Mouse (Mus musculus): ENCODE measurements around the gene Etnk1.
"Not testable (repeated sequence)": the region's sequence is repeated elsewhere in the genome, so short reads cannot be mapped to it uniquely, and the experiment has no call there.

The Etnk1 gene

GRCm38 (mm10) chr6:143166452-143167357, at the start of gene Etnk1:
Etnk1 (plus strand) TSS chr6:143167221.
- DNase-seq: peak; percentile 98

DNA sequence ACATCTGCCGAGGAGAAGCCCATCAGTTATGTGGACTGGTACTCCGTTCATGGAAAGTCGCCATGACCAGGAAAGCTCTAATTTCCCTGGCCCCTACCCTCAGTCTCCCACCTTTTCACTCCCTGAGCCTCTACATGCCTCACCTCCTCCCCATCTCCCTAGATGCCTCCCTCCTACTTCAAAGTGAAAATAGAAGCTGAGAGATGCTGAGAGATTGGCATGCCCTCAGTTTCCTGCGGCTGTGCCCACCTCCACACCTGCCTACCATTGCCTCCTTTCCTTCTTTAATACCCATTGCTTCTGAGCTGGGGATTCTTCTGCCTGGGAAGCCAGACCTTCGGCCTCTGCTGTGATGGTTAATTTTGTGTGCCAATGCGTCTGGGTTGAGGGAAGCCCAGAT, 47.7 kb upstream of the Etnk1 start:
- DNase-seq: no peak

GRCm38 (mm10) chr6:143125721-143126120, 41.3 kb upstream of the Etnk1 start:
- no peak for DNase-seq

- DNase-seq: no peak
Measured at GRCm38 (mm10) chr6:143129466-143129865, 37.6 kb upstream of the Etnk1 start.

DNA sequence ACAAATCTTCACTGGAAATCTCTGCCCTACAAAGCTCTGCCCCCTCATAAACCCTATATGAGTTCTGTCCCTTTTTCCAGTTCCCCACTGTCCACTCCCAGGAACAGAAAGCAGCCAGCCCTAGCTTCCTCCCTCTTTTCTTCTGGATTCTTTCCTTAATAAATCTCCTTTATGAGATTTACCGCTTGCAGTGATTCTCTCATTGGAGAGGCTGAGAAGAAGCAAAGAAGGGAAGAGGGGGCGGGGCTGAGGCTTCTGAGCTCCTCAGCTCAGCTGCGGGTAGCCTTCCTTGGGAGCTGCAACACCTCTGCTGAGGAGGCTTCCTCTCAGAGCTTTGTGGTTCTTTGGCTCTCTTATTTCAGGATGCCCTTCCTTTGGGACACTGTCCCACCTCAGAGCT, 37.1 kb upstream of the Etnk1 start:
- DNase-seq: no peak

- no peak for DNase-seq
Measured at GRCm38 (mm10) chr6:143130411-143130810, 36.6 kb upstream of the Etnk1 start.

- DNase-seq: no peak
Measured at GRCm38 (mm10) chr6:143131895-143132652, 34.9 kb upstream of the Etnk1 start.

- no peak for DNase-seq
Measured at GRCm38 (mm10) chr6:143133150-143133549, 33.9 kb upstream of the Etnk1 start.

- DNase-seq: no peak
Measured at GRCm38 (mm10) chr6:143135097-143135496, 31.9 kb upstream of the Etnk1 start.

- DNase-seq: no peak
Measured at GRCm38 (mm10) chr6:143136688-143137087, 30.3 kb upstream of the Etnk1 start.

GRCm38 (mm10) chr6:143137341-143137740, 29.7 kb upstream of the Etnk1 start:
- no peak for DNase-seq

GRCm38 (mm10) chr6:143139417-143139816, 27.6 kb upstream of the Etnk1 start:
- DNase-seq: no peak

DNA sequence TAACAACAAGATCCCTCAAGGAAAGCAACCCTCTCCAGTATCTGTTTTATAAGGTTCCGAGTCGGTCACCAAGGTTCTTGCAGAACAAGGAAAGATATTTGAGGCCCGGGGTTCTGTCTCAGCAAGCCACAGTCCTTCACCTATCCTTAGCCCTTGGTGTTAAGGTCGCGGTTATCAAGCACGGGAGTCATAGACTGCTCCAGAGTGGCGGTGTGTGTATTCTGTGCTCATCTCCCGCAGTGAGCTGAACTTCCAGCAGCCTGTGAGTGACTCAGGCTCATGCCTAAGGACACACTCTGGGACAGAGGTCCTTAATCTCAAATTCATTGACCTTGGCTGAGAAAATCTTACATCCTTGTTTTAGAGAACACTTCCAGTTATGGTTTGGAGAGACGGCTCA, 26.1 kb upstream of the Etnk1 start:
- no peak for DNase-seq

DNA sequence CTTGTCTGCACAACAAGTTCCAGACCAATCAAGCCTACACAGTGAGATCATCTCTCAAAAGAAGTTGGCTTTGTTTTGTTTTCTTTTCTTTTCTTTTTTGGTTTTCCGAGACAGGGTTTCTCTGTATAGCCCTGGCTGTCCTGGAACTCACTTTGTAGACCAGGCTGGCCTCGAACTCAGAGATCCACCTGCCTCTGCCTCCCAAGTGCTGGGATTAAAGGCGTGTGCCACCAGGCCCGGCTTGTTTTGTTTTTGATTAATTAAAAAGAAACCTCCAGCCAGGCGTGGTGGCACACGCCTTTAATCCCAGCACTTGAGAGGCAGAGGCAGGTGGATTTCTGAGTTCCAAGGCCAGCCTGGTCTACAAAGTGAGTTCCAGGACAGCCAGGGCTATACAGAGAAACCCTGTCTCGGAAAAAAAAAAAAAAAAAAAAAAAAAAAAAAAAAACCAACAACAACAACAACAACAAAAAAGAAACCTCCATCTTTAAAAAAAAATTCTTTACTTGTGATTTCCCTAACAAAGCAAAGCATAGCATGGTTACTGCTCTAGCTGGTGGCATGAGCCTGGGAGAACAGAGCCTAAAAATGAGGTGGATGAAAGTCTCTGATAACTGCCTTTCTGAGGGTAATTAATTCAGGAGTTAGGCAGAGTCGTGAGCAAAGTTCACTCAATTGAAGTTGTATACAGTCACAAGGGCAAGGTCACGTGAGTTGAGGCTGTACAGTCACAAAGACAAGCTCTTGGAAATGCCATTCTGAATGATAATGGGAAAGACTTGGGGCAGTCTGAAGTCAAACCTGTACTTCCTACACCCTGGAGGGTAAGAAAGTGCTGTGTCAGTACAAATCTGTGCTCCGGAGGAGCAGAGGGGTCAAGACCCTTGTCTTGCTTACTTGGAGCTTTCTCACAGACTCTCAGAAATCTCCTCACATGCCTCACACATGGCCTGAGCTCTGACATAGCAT, 25.1 kb upstream of the Etnk1 start:
- DNase-seq: not testable (repeated sequence)

DNA sequence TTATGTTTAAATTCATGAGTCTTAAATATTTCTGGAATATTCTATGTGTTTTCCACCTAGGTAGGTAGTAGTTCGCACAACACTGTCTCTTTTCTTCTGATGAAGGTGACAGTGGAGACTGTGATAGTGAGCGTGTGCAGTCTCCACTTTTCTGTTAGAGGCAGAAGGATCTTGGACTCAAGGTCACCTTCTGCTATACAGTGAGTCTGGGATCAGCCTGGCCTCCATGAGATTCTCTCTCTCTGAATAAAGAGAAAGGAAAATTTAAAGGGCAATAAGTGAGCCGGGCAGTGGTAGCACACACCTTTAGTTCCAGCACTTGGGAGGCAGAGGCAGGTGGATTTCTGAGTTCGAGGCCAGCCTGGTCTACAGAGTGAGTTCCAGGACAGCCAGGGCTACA, 24.2 kb upstream of the Etnk1 start:
- DNase-seq: no peak

DNA sequence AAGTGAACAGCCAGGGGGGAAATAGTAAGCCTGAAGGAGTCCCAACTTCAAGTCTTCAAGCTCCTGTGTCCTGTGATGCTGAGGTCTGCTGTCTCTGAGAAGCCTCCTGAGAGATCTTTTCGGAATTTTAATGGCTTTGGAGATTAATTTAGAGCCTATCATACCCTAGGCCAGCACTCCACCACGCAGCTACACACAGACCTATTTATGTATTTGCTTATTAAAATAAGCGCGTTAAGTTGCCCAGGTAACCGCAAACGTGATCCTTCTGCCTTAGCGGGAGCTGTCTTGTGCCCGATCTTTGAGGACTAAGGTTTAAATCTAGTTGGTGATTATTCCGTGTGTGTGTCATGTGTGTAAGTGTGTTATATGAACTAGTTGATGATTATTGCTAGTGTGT, 23.7 kb upstream of the Etnk1 start:
- no peak for DNase-seq

- DNase-seq: no peak
Measured at GRCm38 (mm10) chr6:143143775-143144273, 23.2 kb upstream of the Etnk1 start.

DNA sequence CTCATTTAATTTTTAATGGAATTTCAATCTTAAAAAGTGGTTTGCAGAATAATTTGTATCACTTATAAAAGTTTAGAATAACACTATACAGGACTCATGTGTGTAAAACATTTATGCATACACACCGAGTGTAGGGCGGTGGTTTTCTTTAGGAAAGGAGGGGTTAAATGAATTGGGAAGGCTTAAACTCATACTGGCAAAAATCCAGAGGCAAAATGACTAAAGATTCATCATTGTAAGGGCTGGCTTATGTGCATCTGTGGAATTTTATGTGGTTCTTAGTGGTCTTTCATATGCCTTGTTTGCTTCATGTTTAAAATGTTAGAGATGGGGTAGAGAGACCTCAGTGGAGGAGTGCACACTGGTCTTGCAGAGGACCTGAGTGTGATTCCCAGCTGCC, 22.5 kb upstream of the Etnk1 start:
- DNase-seq: no peak

GRCm38 (mm10) chr6:143145051-143145450, 22.0 kb upstream of the Etnk1 start:
- DNase-seq: no peak

GRCm38 (mm10) chr6:143146756-143147155, 20.3 kb upstream of the Etnk1 start:
- no peak for DNase-seq

DNA sequence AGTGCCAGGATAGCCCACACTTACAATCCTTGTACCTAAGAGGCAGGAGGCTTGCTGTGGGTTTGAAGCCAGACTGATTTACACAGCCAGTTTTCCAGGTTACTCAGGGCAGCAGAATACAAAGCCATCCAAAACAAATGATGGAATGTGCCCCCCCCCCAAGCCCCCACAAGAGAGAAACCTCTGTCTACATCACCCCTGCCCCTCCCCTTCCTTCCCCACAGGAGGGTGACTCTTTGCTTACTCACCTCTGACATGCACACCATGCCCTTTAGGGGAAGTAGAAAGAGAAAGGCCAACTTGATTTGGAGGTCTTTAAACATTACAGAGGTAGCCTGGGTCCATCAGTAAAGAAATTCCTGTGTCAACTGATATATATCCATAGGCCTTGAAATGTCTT, 18.2 kb upstream of the Etnk1 start:
- DNase-seq: no peak

DNA sequence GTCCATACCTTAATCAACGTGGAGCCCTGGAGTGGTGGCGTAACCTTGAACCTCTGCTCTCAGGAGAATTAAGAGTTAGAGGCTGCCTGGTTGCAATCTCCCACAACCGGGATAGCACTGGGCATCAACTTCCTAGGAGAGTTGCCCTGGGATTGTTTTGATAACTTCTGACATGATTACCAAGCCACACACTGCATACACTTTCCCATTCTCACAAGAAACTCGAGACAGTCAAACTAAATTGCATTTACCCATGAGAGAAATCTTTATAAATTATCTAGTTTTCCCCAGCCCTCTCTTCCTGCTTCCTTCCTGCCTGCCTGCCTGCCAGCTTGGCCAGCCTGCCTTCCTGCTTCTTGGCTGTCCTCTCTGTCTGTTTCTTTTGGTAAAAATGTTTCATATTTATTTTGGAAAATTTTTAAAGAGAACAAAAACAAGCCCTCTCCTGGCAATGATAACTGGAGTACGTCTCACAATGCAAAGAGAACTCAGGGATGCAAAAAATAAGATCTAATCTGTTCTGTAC, 17.2 kb upstream of the Etnk1 start:
- no peak for DNase-seq
